In genomic region chr8:105518436-105519313, GRCm38 (mm10) we compare ENCODE assay signal across 9 mouse cellular contexts. TPM values are rescaled to one million over a fixed set of nuclear protein-coding genes. Genes with fewer than 3 reads are reported as not detected.
A peak's percentile ranks its signal among the peaks of the same experiment; 100 is the strongest.
DNase-seq lines count a peak whose midpoint lies in the region; ATAC-seq lines count a peak whose summit lies in the region.
"Had no signal": no experiment of that assay in that cellular context is flagged by ENCODE, and none has a peak within 500 bp of the region (broad histone marks: within the 10 kb centered on the region; RNA-seq: fewer than 3 reads in every experiment).

Hsd11b2 (plus strand) TSS chr8:105518755.

- H3K4me2 ChIP-seq in hindbrain, embryonic 12.5 days (replicated peaks): peak within 1 kb of the TSS; percentile 96

- peak within 1 kb of the TSS; percentile 75 for H3K4me3 ChIP-seq in forebrain, embryonic 10.5 days
- H3K4me3 ChIP-seq in hindbrain, embryonic 12.5 days: peak within 1 kb of the TSS; percentile 66
- peak within 1 kb of the TSS; percentile 92 for H3K4me3 ChIP-seq in megakaryocyte, embryonic 14.5 days (replicated peaks)

- peaks cover 66% of the 10 kb centered on the region for H3K27me3 ChIP-seq in forebrain, embryonic 10.5 days (ENCODE audit: poor library complexity, severe bottlenecking)
- peaks cover 20% of the 10 kb centered on the region for H3K27me3 ChIP-seq in hindbrain, embryonic 12.5 days
- peaks cover 55% of the 10 kb centered on the region for H3K27me3 ChIP-seq in megakaryocyte, embryonic 14.5 days (replicated peaks)

- DNase-seq in adrenal gland, adult 18-20 months (ENCODE audit: low spot score in 2 of 2): peak; percentile 32 to 42
- DNase-seq in adrenal gland, postnatal 4 days (ENCODE audit: low spot score in 2 of 2): no peak
- peak; percentile 60 for DNase-seq in forebrain, embryonic 10.5 days (ENCODE audit: extremely low spot score, low spot score)
- DNase-seq in left cerebral cortex, postnatal 25 days (ENCODE audit: low spot score in 2 of 2): peak; percentile 31 to 38
- peak; percentile 42 for DNase-seq in right cerebral cortex, postnatal 4 days

- H3K9me3 ChIP-seq in forebrain, embryonic 10.5 days: no peaks in the 10 kb centered on the region
- no peaks in the 10 kb centered on the region for H3K9me3 ChIP-seq in hindbrain, embryonic 12.5 days (replicated peaks)
- no peaks in the 10 kb centered on the region for H3K9me3 ChIP-seq in megakaryocyte, embryonic 14.5 days

- peak within 1 kb of the TSS; percentile 89 for H3K27ac ChIP-seq in forebrain, embryonic 10.5 days
- H3K27ac ChIP-seq in hindbrain, embryonic 12.5 days: peak within 1 kb of the TSS; percentile 83
- H3K27ac ChIP-seq: macrophage had no signal

- peak; percentile 79 for ATAC-seq in activated CD4-positive, CD25-positive, alpha-beta regulatory T cell, adult 4 months
- ATAC-seq in hindbrain, embryonic 12.5 days (ENCODE audit: low FRiP score): peak; percentile 65

- H3K9ac ChIP-seq in hindbrain, embryonic 12.5 days: peak within 1 kb of the TSS; percentile 87

- under 1% methylated on average over 68 of the region's 68 CpGs for WGBS in forebrain, embryonic 10.5 days
- under 1% methylated on average over 66 of the region's 68 CpGs for WGBS in hindbrain, embryonic 12.5 days

- H3K4me1 ChIP-seq in forebrain, embryonic 10.5 days: peaks cover 81% of the 10 kb centered on the region
- peaks cover 56% of the 10 kb centered on the region for H3K4me1 ChIP-seq in hindbrain, embryonic 12.5 days
- H3K4me1 ChIP-seq in megakaryocyte, embryonic 14.5 days: peaks cover 81% of the 10 kb centered on the region

- intact Hi-C loops in left cerebral cortex, postnatal 25 days (cut with DNase I): no loop called here

- peaks cover 18% of the 10 kb centered on the region for H3K36me3 ChIP-seq in forebrain, embryonic 10.5 days (replicated peaks)
- H3K36me3 ChIP-seq in hindbrain, embryonic 12.5 days: peaks cover 19% of the 10 kb centered on the region
- peaks cover 35% of the 10 kb centered on the region for H3K36me3 ChIP-seq in megakaryocyte, embryonic 14.5 days (replicated peaks; ENCODE audit: low read length)

RNA-seq across cellular contexts. Expression of gene Hsd11b2, which starts in this region (rescaled TPM):
- under 1 TPM; 0.16 to 0.53 TPM for total RNA-seq in adrenal gland, adult 18-20 months (2021)
- total RNA-seq in adrenal gland, postnatal 4 days (2021): 10 to 100 TPM in 1 of 2 experiments, 1 to 10 TPM in 1; 3.7 to 15.0 TPM
- not detected for polyA plus RNA-seq in activated CD4-positive, CD25-positive, alpha-beta regulatory T cell, adult 4 months (2017; shearing (Covaris generic))
- polyA plus RNA-seq in forebrain, embryonic 10.5 days (2016; fragmentation: Nextera tagmentation; extraction: Ambion mirVana): 12.3 and 15.6 TPM in 2 replicates
- 24.2 and 24.7 TPM in 2 replicates for polyA plus RNA-seq in hindbrain, embryonic 12.5 days (2016; fragmentation: Nextera tagmentation; extraction: Ambion mirVana)
- not detected for total RNA-seq in left cerebral cortex, postnatal 25 days (2021)
- 0.12 TPM in 1 of 2 replicates, not detected in the other for polyA plus RNA-seq in megakaryocyte, embryonic 14.5 days (2012; ENCODE audit: insufficient read depth, low replicate concordance)
- polyA plus RNA-seq: macrophage had no signal

Comparison
In these comparisons a context has a peak if more than half of its experiments do, and no peak if none do; other contexts are left out.
1. RNA of gene Hsd11b2 (polyA plus RNA-seq): 24.2 to 24.7 TPM in hindbrain, embryonic 12.5 days and 12.3 to 15.6 TPM in forebrain, embryonic 10.5 days; 0.12 TPM in megakaryocyte, embryonic 14.5 days and not detected in activated CD4-positive, CD25-positive, alpha-beta regulatory T cell, adult 4 months; every median in the first group is over 10 times any median in the second.
2. Peak in DNase-seq in adrenal gland, adult 18-20 months; RNA of the gene not detected or under 1 TPM.
3. Peak in ATAC-seq in activated CD4-positive, CD25-positive, alpha-beta regulatory T cell, adult 4 months; RNA of the gene not detected or under 1 TPM.
4. Peak in DNase-seq in left cerebral cortex, postnatal 25 days; RNA of the gene not detected or under 1 TPM.
5. DNase-seq: peak in forebrain, embryonic 10.5 days (single experiment) and right cerebral cortex, postnatal 4 days (single experiment); none in adrenal gland, postnatal 4 days (0 of 2).
6. Peak in every context shown above with its lines, with median percentiles within 50 percentile points of each other: H3K4me3 ChIP-seq.